Mouse (Mus musculus): Measurements from ENCODE around the gene AC140267.1.

DNA sequence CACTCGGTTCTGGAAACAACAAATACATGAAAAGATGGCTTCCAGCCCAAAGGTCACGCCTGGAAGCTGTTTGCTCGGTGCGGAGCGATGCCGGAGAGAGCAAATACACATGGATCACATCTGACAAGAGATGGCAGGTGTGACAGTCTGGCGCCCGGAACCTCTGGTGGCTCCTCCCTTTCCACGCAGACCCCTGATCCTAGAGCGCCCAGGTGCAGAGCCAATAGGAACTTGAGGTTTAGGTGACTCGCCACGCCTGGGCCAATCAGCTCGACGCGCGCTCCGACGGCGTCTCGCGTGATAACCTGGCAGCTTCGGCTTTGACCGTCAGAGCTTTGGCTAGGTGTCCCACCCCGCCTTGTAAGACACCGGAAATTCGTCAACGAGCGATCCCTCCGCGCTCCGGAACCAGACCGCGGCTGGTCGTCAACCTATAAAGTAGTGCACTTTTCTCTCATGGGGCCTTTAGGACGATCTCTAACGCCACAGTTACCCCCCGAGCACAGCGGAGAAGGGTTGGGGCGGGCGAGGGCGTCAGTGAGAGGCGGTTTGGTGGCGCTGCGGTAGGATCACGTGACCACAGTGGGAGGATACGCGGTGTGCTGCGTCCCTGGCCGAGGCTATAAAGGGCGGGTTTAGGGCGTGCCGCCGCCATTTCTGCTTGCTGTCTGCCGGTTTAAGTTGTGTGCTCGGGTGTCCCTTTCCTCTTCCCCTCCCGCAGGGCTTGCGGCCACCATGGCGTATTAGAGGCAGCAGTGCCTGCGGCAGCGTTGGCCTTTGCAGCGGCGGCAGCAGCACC is 19.4 kb downstream of the AC140267.1 start, which contains the start of gene Atf4:
- TF ChIP-seq CTCF (IDR thresholded peaks at IDR 0.05; ENCODE audit: low read depth): no peak
- peak; percentile 82 for TF ChIP-seq EP300 (IDR thresholded peaks at IDR 0.05; ENCODE audit: low read depth)

All from heart, postnatal 0 days (tissue).